ENCODE assay signal across 13 mouse cellular contexts in the genomic region with DNA sequence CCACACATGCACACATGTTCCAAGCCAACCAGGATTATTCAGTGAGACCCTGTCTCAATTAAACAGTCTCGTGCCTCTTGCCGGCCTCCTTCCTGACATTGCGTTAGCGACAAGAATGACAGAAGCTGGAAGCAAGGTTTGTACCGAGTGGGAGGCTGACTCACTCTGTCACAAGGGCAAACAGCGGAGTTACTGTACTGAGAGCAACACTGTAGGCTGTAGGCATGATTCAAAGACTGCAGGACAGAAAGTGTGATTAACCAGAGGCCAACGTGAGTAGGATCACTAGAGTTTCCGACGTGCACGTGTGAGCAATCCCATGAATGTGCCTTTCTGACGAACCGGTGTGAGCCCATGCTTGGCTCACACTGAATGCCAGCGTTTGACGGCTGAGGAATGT. TPM values are rescaled to one million over a fixed set of nuclear protein-coding genes. Genes with fewer than 3 reads are reported as not detected.
A peak's percentile ranks its signal among the peaks of the same experiment; 100 is the strongest.
DNase-seq lines count a peak whose midpoint lies in the region.
"Had no signal": no experiment of that assay in that cellular context is flagged by ENCODE, and none has a peak within 500 bp of the region (broad histone marks: within the 10 kb centered on the region; RNA-seq: fewer than 3 reads in every experiment).

No protein-coding gene starts in this region.

- intact Hi-C loops in left cerebral cortex, postnatal 10 days (cut with DNase I) = no loop called here
- intact Hi-C loops in left cerebral cortex, postnatal 36 days (cut with DNase I) = no loop called here
- intact Hi-C loops in gastrocnemius, postnatal 14 days (cut with DNase I; ENCODE audit: low total_unique reads) = no loop called here

- DNase-seq in left cerebral cortex, adult 18-20 months (ENCODE audit: low spot score in 2 of 2) = peak; percentile 38
- no peak for DNase-seq in left cerebral cortex, postnatal 10 days (ENCODE audit: extremely low spot score in 1 of 2, low spot score in 2 of 2)
- DNase-seq in adipocyte (ENCODE audit: low spot score) = peak; percentile 36
- peak; percentile 30 for DNase-seq in adrenal gland, postnatal 25 days
- DNase-seq in left cerebral cortex, postnatal 36 days (ENCODE audit: low spot score in 2 of 2) = peak; percentile 18 to 26
- no peak for DNase-seq in gastrocnemius, postnatal 14 days
- no peak for DNase-seq in retina, embryonic 14.5 days (ENCODE audit: low spot score)
- DNase-seq: cerebellum, postnatal 14 days; gastrocnemius, postnatal 10 days; kidney, adult 8-10 months; kidney, postnatal 36 days; lung, postnatal 10 days; thymus, adult 18-20 months had no signal

RNA-seq across cellular contexts. Expression of a gene that starts 43.5 kb away (rescaled TPM):
- total RNA-seq in left cerebral cortex, adult 18-20 months (2021) = 10 to 100 TPM; 14.3 TPM
- 10 to 100 TPM in 1 of 2 experiments, 1 to 10 TPM in 1; 9.5 to 10.7 TPM for total RNA-seq in left cerebral cortex, postnatal 10 days (2021)
- 15.9 and 17.1 TPM in 2 replicates for total RNA-seq in adrenal gland, postnatal 25 days (2021)
- total RNA-seq in left cerebral cortex, postnatal 36 days (2021) = 10 to 100 TPM; 11.8 to 12.5 TPM
- total RNA-seq in gastrocnemius, postnatal 14 days (2021) = 10 to 100 TPM in 1 of 2 experiments, 1 to 10 TPM in 1; 8.4 to 11.8 TPM

Comparison
In these comparisons a context has a peak if more than half of its experiments do, and no peak if none do; other contexts are left out.
1. DNase-seq: peak in left cerebral cortex, adult 18-20 months (2 of 2), adipocyte (single experiment), adrenal gland, postnatal 25 days (single experiment) and left cerebral cortex, postnatal 36 days (2 of 2); none in left cerebral cortex, postnatal 10 days (0 of 2), gastrocnemius, postnatal 14 days (single experiment) and retina, embryonic 14.5 days (single experiment).